Mouse (Mus musculus) macrophage (primary cell): Measurements from ENCODE around the gene Tatdn3. TPM values are rescaled to one million over a fixed set of nuclear protein-coding genes. Genes with fewer than 3 reads are reported as not detected.
A peak's percentile ranks its signal among the peaks of the same experiment; 100 is the strongest.

Experiments
- H3K27ac ChIP-seq: fragments of 350-480 bp; formaldehyde crosslinking; 2 replicates; pipeline ENCODE4 v1.9.0; 2021
- H3K36me3 ChIP-seq: fragments of 350-480 bp; formaldehyde crosslinking; 2 replicates; pipeline ENCODE4 v1.9.0; 2021; ENCODE audit errors: inconsistent target
- H3K4me3 ChIP-seq: fragments of 350-480 bp; formaldehyde crosslinking; 2 replicates; pipeline ENCODE4 v1.9.0; 2021; ENCODE audit errors: inconsistent target
- H3K79me2 ChIP-seq: fragments of 350-480 bp; formaldehyde crosslinking; 2 replicates; pipeline ENCODE4 v1.9.0; 2021; ENCODE audit errors: inconsistent target
- WGBS: methylation state at CpG from one replicate; pipeline ENCODE4 v1.1.7; 2026; ENCODE audit warnings: inconsistent platforms; ENCODE audit not compliant: missing documents; 5-methylcytosine and 5-hydroxymethylcytosine counted together
- polyA plus RNA-seq: library from polyadenylated mRNA; stranded (reverse); fragments of 250-400 nt; gene quantifications from 3 replicates; pipeline ENCODE4 v1.2.4, GENCODE M21; 2018; ENCODE audit warnings: inconsistent platforms

Gene Tatdn3
- polyA plus RNA-seq, 1 experiment from 2014 or later = 7.7 TPM

DNA sequence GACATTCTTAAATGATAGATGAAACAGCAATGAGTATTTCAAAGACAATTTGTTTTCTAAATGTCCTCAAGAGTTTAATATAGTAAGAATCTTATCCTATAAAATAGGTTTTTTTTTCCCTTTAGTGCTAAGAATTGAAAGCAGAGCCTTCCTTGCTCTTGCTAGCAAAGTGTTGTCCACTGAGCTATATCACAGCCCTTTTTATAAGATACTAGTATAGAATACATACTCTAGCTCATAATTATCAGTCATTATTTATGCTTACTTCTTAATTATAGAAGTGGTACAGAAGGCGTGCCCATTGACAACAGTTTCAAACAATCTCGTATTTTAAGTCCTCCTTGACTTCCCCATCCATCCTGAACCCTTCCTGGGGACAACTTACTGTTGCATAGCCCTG lies 1.8 kb upstream of the Tatdn3 start:
- WGBS = 83% methylated on average over 2 of the region's 2 CpGs
- Histone ChIP-seq H3K4me3 (no peak overlapping the region), H3K79me2 (peaks cover 65% of the 10 kb centered on the region), H3K36me3 (no peaks in the 10 kb centered on the region), H3K27ac (no peak overlapping the region)

DNA sequence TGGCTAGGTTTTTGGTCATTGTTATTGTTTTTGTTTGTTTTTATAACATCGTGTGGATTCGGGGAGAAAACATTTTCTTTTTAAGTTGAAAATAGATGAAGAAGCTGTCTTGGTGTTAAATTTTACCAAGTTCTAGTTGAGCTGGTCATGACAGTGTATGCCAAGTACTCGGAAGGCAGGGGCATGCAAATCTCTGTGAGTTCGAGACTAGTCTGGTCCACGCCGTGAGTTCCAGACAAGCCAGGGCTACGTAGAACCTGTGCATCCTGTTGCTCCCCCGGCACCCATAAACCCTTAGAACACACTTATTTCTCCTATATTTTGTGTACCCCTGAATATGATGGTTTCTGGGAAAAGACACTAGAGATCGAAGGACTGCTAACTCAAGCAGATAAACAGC lies 968 bp upstream of the Tatdn3 start:
- WGBS = 65% methylated on average over 9 of the region's 9 CpGs
- Histone ChIP-seq H3K79me2 (peaks cover 56% of the 10 kb centered on the region), H3K36me3 (no peaks in the 10 kb centered on the region), H3K4me3 (peak overlapping the region; percentile 66), H3K27ac (peak overlapping the region; percentile 32)

DNA sequence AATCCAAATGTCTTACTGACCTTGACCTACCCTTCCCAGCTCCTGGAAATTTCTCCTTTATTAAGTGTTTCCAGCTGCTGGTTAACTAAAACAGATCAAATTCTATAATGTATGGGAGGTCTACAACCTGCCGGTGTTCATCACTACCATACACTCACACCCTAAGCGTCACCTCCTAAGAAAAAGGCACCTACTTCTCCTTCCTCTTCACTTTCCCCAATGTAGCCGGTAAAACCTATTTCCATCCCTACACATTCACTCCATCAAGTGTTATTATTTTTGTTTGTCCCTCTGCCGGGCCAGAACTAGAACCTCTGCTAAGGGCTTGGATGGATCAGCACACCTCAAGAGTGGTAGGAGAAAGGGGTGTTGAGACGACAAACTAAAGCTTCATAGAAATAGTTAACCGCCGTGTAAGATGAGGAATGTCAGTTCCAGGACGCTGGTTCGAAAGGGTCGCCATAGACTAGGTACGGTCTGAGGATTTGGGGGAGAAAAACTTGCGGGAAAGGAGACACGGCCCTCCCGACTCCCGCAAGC lies 421 bp downstream of the Tatdn3 start:
- 5% methylated on average over 15 of the region's 15 CpGs for WGBS
- Histone ChIP-seq H3K4me3 (peak overlapping the region; percentile 66), H3K79me2 (peaks cover 44% of the 10 kb centered on the region), H3K36me3 (no peaks in the 10 kb centered on the region), H3K27ac (peak overlapping the region; percentile 58)

DNA sequence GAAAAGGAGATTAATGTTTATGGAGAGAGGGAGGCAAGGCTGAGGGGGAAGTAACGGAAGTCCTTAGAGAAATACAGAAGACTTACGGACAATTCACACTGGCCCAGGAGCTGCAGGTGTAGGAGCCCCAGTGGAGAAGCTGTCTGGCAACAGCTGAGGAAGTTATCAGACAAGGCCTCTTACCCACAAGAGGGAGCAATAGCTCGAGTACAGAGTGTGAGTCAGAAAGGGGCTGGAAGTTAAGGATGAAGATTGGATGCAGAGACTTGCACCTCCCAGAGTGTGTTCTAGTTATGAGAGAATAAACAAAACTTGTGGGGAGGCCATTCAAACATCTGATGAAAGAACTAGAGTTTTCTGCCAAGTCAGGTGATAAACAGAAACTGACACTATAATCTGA lies 5.3 kb downstream of the Tatdn3 start:
- no peak overlapping the region for H3K4me3 ChIP-seq
- H3K36me3 ChIP-seq = no peaks in the 10 kb centered on the region
- WGBS = 73% methylated on average over 3 of the region's 3 CpGs

DNA sequence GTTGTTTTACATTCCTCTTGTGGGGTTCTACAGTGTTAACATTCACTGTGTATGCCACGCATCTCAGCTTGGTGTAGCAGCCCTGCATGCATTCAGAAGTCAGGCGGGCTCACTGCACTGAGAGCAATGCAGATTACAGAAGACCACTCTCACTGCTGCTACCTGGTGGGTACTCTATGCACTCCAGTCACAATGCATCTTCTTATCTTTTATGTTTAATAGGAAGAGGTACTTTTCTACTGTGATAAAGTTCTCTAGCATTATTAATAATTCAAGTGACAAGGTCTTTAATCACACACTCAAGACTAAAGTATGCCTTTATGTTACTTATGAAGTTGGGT lies 7.2 kb downstream of the Tatdn3 start:
- H3K27ac ChIP-seq = no peak overlapping the region
- WGBS = 90% methylated on average over 2 of the region's 2 CpGs

More for the DNA sequence above, 5.3 kb downstream of the Tatdn3 start:
- no peaks in the 10 kb centered on the region for H3K79me2 ChIP-seq
- no peak overlapping the region for H3K27ac ChIP-seq

DNA sequence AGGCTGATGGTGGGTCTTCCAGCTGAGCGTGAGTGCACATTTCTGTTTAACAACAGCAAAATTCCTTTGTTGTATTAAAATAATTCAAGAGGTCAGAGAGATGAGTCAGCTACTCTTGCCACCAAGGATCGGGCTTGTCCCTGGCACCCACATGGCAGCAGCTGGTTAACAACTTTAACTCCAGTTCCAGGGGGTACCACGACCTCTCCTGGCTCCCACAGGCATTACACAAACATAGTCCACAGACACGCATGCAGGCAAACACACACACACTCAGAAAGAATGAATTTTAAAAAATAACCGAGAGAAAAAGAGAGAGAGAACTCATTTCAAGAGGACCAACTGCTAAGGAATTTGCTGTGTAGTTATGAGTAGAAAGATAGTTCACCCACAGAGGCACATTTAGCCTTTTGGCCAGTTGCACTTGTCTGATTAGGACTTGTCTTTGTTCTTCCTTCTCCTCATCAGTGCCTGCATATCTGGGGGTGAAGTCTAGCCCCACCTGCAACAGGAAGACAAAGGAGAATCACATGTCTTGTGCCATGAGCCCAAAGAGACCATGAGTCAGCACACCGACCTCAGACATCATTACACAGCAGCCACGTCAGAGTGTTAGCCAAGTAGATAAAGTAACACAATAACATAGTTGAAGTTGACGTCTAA lies 7.7 kb downstream of the Tatdn3 start:
- Histone ChIP-seq H3K36me3 (no peaks in the 10 kb centered on the region), H3K79me2 (no peaks in the 10 kb centered on the region), H3K4me3 (no peak overlapping the region), H3K27ac (no peak overlapping the region)
- 72% methylated on average over 8 of the region's 8 CpGs for WGBS

More for the DNA sequence above, 7.2 kb downstream of the Tatdn3 start:
- Histone ChIP-seq H3K4me3 (no peak overlapping the region), H3K79me2 (no peaks in the 10 kb centered on the region), H3K36me3 (no peaks in the 10 kb centered on the region)

DNA sequence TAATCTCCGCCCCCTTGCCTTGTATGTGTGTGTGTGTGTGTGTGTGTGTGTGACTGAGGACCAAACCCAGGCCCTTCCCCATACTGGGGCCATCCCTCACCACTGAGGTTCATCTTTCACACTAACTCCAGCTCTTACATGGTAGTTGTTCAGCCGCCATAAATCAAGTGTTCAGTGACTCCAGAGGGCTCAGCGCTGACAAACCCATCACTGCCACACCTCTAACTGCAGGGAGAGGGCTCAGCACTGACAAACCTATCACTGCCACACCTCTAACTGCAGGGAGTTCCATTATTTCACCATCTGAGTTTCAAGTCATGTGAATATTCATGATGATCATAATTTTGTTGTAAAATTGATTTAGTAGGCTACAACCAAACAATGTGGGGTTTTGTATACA lies 9.2 kb downstream of the Tatdn3 start:
- Histone ChIP-seq H3K36me3 (no peaks in the 10 kb centered on the region; the same call in 1 of the 2 replicates), H3K27ac (no peak overlapping the region), H3K79me2 (no peaks in the 10 kb centered on the region), H3K4me3 (no peak overlapping the region)
- 89% methylated on average over 3 of the region's 3 CpGs for WGBS

DNA sequence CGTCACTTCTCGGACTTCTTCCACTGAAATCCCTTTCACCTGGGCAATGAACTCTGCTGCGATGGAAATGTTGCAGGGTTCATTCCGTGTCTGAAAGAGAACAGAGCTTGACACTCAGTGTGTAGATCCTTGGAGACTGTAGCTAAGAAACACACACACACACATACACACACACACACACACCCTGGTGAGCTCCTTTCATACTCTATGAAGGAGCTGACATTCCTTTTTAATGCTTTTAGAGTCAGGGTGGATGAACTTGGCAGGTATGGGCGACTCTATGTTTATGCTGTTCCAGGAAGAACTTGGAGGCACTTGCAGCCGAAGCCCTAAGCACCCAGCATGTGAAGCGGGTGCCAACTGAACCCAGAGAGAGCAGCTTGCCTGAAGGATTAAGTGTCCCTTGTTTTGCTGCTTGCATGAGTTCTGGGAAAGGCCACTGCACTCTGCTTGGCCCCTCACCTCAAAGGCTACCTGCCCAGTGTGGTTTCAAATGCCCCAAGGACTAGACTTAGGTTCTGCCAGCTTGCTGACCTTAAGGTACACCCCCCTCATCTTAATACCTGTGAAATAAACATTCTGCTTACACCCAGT lies 16.4 kb downstream of the Tatdn3 start:
- Histone ChIP-seq H3K4me3 (no peak overlapping the region), H3K36me3 (no peaks in the 10 kb centered on the region; the same call in 1 of the 2 replicates), H3K79me2 (no peaks in the 10 kb centered on the region), H3K27ac (no peak overlapping the region)
- WGBS = 89% methylated on average over 7 of the region's 7 CpGs

DNA sequence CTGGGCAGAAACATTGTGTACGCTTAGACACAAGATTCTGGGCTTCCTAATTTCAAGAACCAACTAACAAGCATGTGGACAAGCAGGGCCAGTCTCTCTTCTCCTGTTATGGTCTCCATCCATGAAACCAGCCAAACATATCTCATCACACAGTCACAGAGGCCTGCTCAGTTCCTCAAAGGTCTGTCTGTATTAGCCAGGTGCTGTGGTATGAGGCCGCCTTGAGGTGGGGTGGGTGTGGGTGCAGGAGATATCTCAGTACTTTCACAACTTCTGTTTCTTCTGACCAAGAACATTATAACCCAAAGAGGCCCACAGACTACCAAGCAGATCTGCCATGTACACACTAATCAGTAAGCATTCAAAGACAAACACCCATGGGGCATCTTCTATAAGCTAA lies 17.5 kb downstream of the Tatdn3 start:
- no peak overlapping the region for H3K27ac ChIP-seq

DNA sequence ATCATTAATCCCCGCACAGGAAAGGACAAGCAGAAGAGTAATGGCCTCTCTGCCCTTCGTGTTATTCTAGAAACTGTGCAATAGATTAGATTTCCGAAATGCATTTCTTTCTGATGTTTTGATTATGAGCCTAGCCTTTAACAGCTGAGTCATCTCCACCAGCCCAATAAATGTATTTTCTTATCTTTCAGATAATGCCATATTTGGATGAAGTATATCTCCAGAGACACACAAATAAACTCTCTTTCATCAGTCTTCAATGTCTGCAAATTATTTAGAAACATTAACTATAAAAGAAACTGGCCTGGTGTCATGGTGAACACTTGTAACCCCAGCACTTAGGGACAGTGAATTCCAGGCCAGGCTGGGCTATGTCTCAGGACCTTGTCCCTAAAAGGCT lies 20.0 kb downstream of the Tatdn3 start:
- Histone ChIP-seq H3K36me3 (no peaks in the 10 kb centered on the region), H3K27ac (no peak overlapping the region), H3K79me2 (no peaks in the 10 kb centered on the region), H3K4me3 (no peak overlapping the region)
- 79% methylated on average over 3 of the region's 3 CpGs for WGBS

More for the DNA sequence above, 17.5 kb downstream of the Tatdn3 start:
- no peak overlapping the region for H3K4me3 ChIP-seq
- H3K79me2 ChIP-seq = no peaks in the 10 kb centered on the region
- 95% methylated on average over 2 of the region's 2 CpGs for WGBS
- H3K36me3 ChIP-seq = no peaks in the 10 kb centered on the region; the same call in 1 of the 2 replicates

DNA sequence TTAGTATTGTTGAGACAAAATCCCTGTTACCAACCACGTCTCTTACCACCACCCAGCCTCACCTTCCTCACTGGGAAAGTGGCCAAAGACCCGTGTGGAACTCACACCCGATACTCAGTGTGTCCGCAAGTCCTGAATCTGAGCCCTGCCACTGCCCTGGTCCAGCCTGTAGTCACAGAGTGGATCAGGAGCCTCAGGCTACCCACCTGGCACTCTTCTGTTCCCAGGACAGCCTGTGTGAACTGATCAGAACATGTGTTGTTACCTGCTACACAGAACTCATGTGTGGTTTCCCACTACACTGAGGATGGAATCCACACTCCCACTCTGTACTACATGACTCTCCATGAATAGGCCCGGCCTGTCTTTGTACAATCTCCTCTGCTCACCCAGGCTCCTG lies 20.6 kb downstream of the Tatdn3 start:
- Histone ChIP-seq H3K27ac (no peak overlapping the region), H3K79me2 (no peaks in the 10 kb centered on the region), H3K4me3 (no peak overlapping the region), H3K36me3 (no peaks in the 10 kb centered on the region)
- WGBS = 91% methylated on average over 5 of the region's 5 CpGs

DNA sequence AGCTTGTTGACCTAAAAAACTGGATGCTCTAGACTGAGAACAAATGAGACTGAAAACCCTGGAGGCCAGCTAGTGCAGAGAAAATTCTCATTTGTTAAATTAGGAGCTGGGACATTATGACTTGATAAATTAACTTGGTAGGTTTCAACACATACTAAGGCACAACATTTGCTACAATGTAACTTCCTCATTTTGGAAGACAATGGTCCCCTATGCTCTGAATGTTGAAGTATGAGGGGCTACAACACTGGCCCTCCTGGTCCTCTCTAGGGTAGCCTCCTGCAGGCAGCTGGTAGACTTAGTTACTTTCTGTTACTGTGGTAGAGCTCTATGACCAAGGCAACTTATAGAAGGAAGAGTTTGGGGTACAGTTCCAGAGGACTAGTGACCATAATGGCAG lies 21.4 kb downstream of the Tatdn3 start:
- Histone ChIP-seq H3K27ac (no peak overlapping the region), H3K79me2 (no peaks in the 10 kb centered on the region), H3K4me3 (no peak overlapping the region), H3K36me3 (no peaks in the 10 kb centered on the region)

DNA sequence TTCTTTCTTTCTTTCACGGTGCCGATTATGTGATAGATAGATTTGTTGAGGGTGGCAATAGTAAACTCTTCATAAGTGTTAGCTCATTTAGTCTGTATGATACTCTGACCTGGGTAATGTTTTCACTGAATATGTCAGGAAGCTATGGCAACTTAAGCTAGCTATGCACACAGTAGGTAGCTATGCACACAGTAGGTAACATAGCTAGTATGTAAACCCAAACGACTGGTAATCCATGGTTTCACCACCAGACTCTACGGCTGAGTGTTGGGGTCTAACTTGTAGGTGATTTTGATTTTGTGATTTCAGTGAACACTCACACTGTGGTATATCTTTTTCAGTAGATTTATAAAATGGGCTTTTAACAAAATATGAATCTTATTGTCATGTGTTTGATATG lies 24.7 kb downstream of the Tatdn3 start:
- H3K36me3 ChIP-seq = no peaks in the 10 kb centered on the region
- no peak overlapping the region for H3K27ac ChIP-seq
- H3K4me3 ChIP-seq = no peak overlapping the region
- 71% methylated on average over 4 of the region's 4 CpGs for WGBS
- no peaks in the 10 kb centered on the region for H3K79me2 ChIP-seq

DNA sequence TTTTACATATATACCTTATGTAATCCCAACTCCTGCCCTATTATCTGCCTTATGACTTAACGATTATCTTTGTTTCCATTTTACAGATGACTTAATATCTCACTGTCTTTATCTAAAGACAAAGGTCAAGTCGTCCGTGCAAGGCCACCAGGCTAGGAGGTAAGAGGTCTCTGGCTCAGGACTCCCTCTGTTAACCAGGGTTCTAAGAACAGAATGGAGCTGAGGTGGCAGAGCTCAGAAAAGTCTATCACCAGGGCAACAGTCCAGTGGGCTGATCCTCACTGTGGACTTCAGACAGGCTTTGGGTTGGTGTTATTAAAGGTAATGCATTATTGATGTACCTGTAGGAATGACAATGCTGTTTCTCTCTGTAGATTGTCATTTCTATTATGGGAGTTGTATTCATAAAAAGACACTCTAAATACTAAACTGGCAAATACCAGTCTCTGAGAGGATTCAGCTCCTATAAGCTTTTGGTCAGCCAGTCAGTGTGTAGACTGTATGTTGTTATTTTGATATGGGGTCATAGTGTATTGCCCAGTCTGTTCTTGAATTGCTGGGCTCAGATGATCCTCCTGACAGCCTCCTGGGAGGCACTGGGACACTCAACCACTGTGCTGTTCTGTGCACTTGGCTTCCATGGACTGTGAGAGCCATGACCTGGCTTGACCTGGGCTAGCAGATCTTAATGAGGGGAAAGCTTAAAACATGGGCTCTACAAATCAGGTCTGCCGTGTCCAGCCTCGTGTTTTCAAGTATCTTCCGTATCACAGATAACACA lies 26.0 kb downstream of the Tatdn3 start, which contains the start of gene Spata45:
Gene Spata45, plus strand, starts transcription at position 86 of the 781 bp plus-strand sequence.
- Histone ChIP-seq H3K4me3 (no peak within 1 kb of the TSS), H3K27ac (no peak within 1 kb of the TSS), H3K79me2 (no peaks in the 10 kb centered on the region), H3K36me3 (no peaks in the 10 kb centered on the region)
- 89% methylated on average over 6 of the region's 6 CpGs for WGBS

DNA sequence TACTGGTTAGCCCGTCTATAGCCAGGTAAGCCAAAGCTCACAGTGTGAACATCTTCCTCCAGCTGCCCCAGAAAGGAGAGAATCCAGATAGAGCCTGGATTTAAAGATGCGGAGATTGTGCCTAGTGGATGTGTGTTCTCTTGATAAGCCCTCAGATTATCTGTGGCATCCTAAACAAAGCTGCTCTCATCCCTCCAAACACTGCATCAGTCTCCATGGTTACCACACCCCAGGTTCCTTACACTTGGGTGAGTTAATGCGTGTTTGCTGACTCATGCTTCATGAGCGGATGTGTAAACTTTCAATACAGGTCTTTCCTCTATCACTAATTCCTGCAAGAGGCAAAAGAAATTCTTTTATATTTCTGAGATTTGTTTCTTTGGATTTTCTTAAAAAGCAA lies 27.1 kb downstream of the Tatdn3 start:
- Histone ChIP-seq H3K4me3 (no peak overlapping the region), H3K79me2 (no peaks in the 10 kb centered on the region), H3K36me3 (no peaks in the 10 kb centered on the region), H3K27ac (no peak overlapping the region)
- WGBS = 64% methylated on average over 4 of the region's 4 CpGs
